Mouse (Mus musculus) limb, embryonic 11.5 days (tissue): ENCODE data around the gene Klk1b3. TPM values are rescaled to one million over a fixed set of nuclear protein-coding genes. Genes with fewer than 3 reads are reported as not detected.
"Not testable (repeated sequence)": the region's sequence is repeated elsewhere in the genome, so short reads cannot be mapped to it uniquely, and the experiment has no call there.

ENCODE experiments used
- ATAC-seq: fragments of 200-750 bp; cut with Nextera tagmentation; 2 replicates; pipeline ENCODE4 v1.8.0; 2017; ENCODE audit warnings: low read depth; ENCODE audit not compliant: insufficient number of reproducible peaks, low FRiP score, low TSS enrichment
- DNase-seq: peaks from one replicate; pipeline ENCODE4 v3.0.0-alpha.2; 2015; ENCODE audit warnings: low spot score
- H3K27ac ChIP-seq: fragments of 300-500 bp; sonication (generic); replicated peaks from 2 replicates; pipeline ENCODE4 v1.5.1; 2014; ENCODE audit warnings: low read depth, mild to moderate bottlenecking, low read length
- H3K27me3 ChIP-seq: fragments of 300-500 bp; sonication (generic); 2 replicates; pipeline ENCODE4 v1.6.1; 2014; ENCODE audit warnings: mild to moderate bottlenecking, low read length, mixed read lengths; ENCODE audit not compliant: control insufficient read depth, insufficient read depth
- H3K36me3 ChIP-seq: fragments of 300-500 bp; sonication (generic); 2 replicates; pipeline ENCODE4 v1.6.1; 2014; ENCODE audit warnings: mild to moderate bottlenecking, low read length, moderate library complexity, mixed read lengths; ENCODE audit not compliant: control insufficient read depth, insufficient read depth
- H3K4me1 ChIP-seq: fragments of 300-500 bp; sonication (generic); 2 replicates; pipeline ENCODE4 v1.6.1; 2014; ENCODE audit warnings: low read length, mixed read lengths; ENCODE audit not compliant: control insufficient read depth, insufficient read depth
- H3K4me2 ChIP-seq: fragments of 300-500 bp; sonication (generic); 2 replicates; pipeline ENCODE4 v1.6.1; 2014; ENCODE audit warnings: low read depth, mild to moderate bottlenecking, moderate library complexity; ENCODE audit not compliant: severe bottlenecking
- H3K4me3 ChIP-seq: fragments of 300-500 bp; sonication (generic); 2 replicates; pipeline ENCODE4 v1.5.1; 2014; ENCODE audit warnings: low read depth, low read length
- H3K9ac ChIP-seq: fragments of 300-500 bp; sonication (generic); 2 replicates; pipeline ENCODE4 v1.6.1; 2014; ENCODE audit warnings: mild to moderate bottlenecking, low read length
- H3K9me3 ChIP-seq: fragments of 300-500 bp; sonication (generic); 2 replicates; pipeline ENCODE4 v1.6.1; 2016; ENCODE audit warnings: low read length; ENCODE audit not compliant: control insufficient read depth
- WGBS: fragments of 180-500 bp; shearing (Covaris S2); extraction: QIAGEN DNeasy Blood & Tissue Kit; methylation state at CpG from one replicate; pipeline ENCODE4 v1.1.7; 2014; 5-methylcytosine and 5-hydroxymethylcytosine counted together
- polyA plus RNA-seq: library from polyadenylated mRNA; unstranded; fragments of >200 nt; fragmentation: Nextera tagmentation; extraction: Ambion mirVana; gene quantifications from 2 replicates; pipeline ENCODE4 v1.2.1, GENCODE M21; 2014

The Klk1b3 gene
- polyA plus RNA-seq, 1 experiment from 2014 or later = not detected

DNA sequence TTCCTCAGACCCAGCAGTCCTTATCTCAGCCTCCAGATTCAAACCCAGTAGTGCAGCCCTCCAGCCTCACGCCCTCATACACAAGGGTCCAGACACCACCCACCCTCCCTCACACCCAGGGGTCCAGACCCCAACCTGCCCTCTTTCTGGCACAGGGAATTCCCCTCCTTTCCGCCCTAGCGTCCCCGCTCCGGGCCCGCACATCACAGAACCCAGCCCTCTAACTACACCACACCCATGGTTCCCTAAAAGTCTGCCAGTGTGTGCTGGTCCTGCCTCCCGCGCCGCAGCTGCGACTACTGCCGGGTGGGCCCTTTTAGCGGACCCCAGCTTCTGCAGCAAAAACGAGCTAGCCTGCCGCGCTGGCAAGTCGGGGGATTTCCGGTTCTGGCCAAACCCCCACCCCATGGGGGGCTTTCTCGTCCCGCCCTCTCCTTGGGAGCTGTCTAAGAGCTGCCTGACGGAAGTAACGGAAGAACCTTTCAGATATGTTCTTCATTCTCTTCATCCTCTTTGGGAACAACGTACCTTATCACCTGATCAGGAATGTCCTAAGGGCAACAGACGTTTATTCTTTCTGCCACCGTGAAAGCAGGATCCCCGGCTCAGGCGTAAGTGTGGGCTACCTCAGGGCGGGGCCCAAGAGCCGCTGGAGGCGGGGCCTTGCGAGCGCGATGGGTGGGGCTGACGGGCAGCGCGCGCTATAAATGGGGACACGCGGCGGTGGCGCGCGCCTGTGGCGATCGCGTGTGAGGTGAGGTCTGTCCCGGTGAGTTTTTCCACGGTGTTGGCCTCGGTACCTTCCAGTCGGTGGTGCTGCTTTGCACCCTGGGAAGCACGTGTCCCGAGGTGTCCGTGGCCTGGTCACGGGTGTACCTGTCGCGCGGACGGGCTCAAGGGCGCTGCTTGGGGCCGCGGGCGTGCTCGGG is 48.3 kb downstream of the Klk1b3 start, which contains the start of the genes 1700028J19Rik and 2410002F23Rik:
Gene 1700028J19Rik (minus strand): TSS at position 641 of the 929 bp plus-strand sequence.
Gene 2410002F23Rik (plus strand): TSS at position 668 of the 929 bp plus-strand sequence.
- ATAC-seq (peak; percentile 86), DNase-seq (peak; percentile 94)
- under 1% methylated on average over 62 of the region's 62 CpGs for WGBS
- Histone ChIP-seq H3K27ac (peak within 1 kb of the TSS; percentile 89), H3K9me3 (no peaks in the 10 kb centered on the region), H3K4me1 (peaks cover 5% of the 10 kb centered on the region; the same call in 1 of the 2 replicates), H3K4me3 (peak within 1 kb of the TSS; percentile 88), H3K27me3 (no peaks in the 10 kb centered on the region), H3K4me2 (peak within 1 kb of the TSS; percentile 71), H3K36me3 (peaks cover 14% of the 10 kb centered on the region; the same call in 1 of the 2 replicates), H3K9ac (peak within 1 kb of the TSS; percentile 96)

DNA sequence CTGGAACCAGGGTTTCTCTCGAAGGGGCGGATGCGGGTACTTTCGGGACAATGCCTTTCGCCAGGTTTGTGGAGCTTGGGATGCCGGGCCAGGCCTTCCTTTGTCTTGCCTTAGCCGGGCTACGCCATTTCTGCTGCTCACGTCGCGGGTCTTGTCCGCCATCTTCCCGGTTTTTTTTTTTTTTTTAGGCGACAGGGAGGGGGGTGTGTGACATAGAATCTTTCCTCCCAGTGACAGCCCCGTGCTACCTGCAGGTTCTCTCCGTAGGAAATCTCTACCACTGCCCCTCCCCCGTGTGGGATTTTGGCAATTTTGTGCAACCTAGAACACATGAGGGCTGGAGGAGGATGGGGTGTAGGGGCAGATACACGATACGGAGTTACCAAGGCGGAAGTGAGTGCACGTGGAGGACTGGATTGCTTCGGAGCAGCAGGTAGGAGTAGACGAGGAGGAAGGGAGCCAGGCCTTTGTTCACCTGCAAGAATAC is 49.0 kb downstream of the Klk1b3 start:
- Histone ChIP-seq H3K9ac (peak overlapping the region; percentile 96), H3K27ac (peak overlapping the region; percentile 56; the same call in 1 of the 2 replicates), H3K4me3 (peak overlapping the region; percentile 88), H3K4me1 (peaks cover 5% of the 10 kb centered on the region; the same call in 1 of the 2 replicates), H3K36me3 (peaks cover 14% of the 10 kb centered on the region; the same call in 1 of the 2 replicates), H3K4me2 (peak overlapping the region; percentile 71), H3K9me3 (no peaks in the 10 kb centered on the region), H3K27me3 (no peaks in the 10 kb centered on the region)
- peak; percentile 18 for ATAC-seq
- no peak for DNase-seq
- WGBS = 0% methylated on average over 23 of the region's 23 CpGs

DNA sequence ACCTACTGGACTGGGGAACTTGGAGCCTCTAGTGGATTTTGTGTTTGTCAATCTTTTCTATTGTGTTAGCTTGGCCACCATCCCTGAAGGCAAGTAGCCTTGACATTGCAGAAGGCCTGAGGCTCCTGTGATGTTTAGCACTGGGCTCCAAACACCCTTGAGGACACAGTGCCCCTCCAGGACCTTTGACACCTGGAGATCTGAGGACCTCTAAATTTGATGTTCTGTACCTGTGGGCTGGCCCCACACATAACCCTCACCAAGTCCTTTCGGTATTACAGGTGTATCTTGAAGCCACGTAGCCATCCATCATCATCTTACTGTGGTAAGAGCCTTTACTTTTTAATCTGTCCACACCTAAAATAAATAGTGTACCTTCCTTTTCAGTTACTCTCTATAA is 50.0 kb downstream of the Klk1b3 start:
- H3K9me3 ChIP-seq = no peaks in the 10 kb centered on the region
- H3K27me3 ChIP-seq = no peaks in the 10 kb centered on the region
- 94% methylated on average over 2 of the region's 2 CpGs for WGBS
- H3K9ac ChIP-seq = no peak overlapping the region
- peaks cover 18% of the 10 kb centered on the region for H3K36me3 ChIP-seq
- DNase-seq (no peak), ATAC-seq (no peak)
- H3K4me2 ChIP-seq = peak overlapping the region; percentile 71
- H3K4me3 ChIP-seq = peak overlapping the region; percentile 88
- H3K27ac ChIP-seq = no peak overlapping the region
- H3K4me1 ChIP-seq = peaks cover 5% of the 10 kb centered on the region; the same call in 1 of the 2 replicates

DNA sequence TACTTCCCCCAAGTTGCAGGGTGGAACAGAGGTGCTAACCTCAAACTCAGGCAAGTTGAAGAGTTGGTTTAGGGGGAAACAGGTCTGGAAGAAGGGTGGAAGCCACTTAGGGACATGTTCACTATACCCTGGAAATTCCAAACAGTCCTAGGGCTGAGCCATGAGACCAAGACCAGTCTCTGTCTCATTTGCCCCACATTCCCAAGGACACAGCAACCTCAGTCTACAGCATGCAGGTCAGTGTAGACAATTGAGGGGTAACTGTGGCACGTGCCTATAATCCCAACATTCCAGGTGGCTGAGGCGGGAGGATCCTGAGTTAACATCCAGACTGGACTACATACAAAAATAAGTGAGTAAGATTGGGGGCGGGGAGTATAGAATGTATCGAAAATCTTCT is 51.3 kb downstream of the Klk1b3 start:
- Histone ChIP-seq H3K4me1 (peaks cover 5% of the 10 kb centered on the region; the same call in 1 of the 2 replicates), H3K9me3 (no peaks in the 10 kb centered on the region), H3K27ac (no peak overlapping the region), H3K36me3 (peaks cover 18% of the 10 kb centered on the region), H3K27me3 (no peaks in the 10 kb centered on the region), H3K9ac (no peak overlapping the region), H3K4me3 (no peak overlapping the region), H3K4me2 (no peak overlapping the region)
- ATAC-seq (no peak), DNase-seq (no peak)
- 94% methylated on average over 4 of the region's 4 CpGs for WGBS

DNA sequence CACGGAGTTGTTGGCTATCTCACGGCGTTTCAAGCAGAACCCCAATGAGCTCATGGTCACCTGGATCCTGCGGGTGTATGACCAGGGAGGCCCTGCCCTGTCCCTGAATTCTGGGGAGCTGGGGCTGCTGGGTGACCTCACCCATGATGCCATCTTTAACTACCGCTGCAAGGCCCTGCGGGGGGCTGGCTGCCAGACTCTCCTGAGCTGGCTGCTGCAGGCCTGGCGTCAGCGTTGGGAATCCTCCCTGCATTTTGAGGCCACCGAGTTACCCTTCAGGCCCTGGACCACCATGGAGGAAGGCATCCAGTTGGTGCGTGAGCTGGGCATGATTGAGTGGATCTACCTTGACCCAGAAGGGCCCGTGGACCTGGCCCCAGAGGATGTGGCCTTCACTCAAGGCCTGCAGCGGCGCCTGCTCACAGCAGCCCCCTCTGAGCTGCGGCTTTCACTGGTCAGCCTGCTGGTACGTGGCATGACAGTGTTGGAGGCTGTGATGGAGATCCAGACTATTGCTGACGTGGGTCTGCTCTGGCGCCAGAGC is 52.8 kb downstream of the Klk1b3 start:
- H3K36me3 ChIP-seq = peaks cover 18% of the 10 kb centered on the region
- not testable (repeated sequence) for ATAC-seq, H3K27me3 ChIP-seq, H3K9ac ChIP-seq, H3K4me3 ChIP-seq, DNase-seq, H3K4me1 ChIP-seq, H3K9me3 ChIP-seq, H3K4me2 ChIP-seq, H3K27ac ChIP-seq
- WGBS = 91% methylated on average over 17 of the region's 17 CpGs

Other genes with a start within 250 kb of the Klk1b3 start
- not detected in 2 replicates for gene Klk1b8, start 247.5 kb upstream of the Klk1b3 start, polyA plus RNA-seq
- gene Klk1b1, start 231.4 kb upstream of the Klk1b3 start, polyA plus RNA-seq = not detected in 2 replicates
- gene Klk1b9, start 222.1 kb upstream of the Klk1b3 start, polyA plus RNA-seq = not detected in 2 replicates
- not detected in 2 replicates for gene Klk1b11, start 202.3 kb upstream of the Klk1b3 start, polyA plus RNA-seq
- gene Klk1b26, start 186.0 kb upstream of the Klk1b3 start, polyA plus RNA-seq = not detected in 2 replicates
- gene Klk1b27, start 145.9 kb upstream of the Klk1b3 start, polyA plus RNA-seq = not detected in 2 replicates
- not detected in 2 replicates for gene Klk1b21, start 95.9 kb upstream of the Klk1b3 start, polyA plus RNA-seq
- not detected in 2 replicates for gene Klk1b22, start 85.5 kb upstream of the Klk1b3 start, polyA plus RNA-seq
- not detected in 2 replicates for gene Klk1b16, start 61.4 kb upstream of the Klk1b3 start, polyA plus RNA-seq
- not detected in 2 replicates for gene Klk1b24, start 10.0 kb upstream of the Klk1b3 start, polyA plus RNA-seq
- gene Klk1b4, start 9.2 kb downstream of the Klk1b3 start, polyA plus RNA-seq = not detected in 2 replicates
- not detected in 2 replicates for gene Klk1b5, start 17.8 kb downstream of the Klk1b3 start, polyA plus RNA-seq
- not detected in 2 replicates for gene Klk1, start 27.2 kb downstream of the Klk1b3 start, polyA plus RNA-seq
- not detected in 2 replicates for gene Gm36864, start 38.0 kb downstream of the Klk1b3 start, polyA plus RNA-seq
- gene 1700028J19Rik, start 48.5 kb downstream of the Klk1b3 start, polyA plus RNA-seq = 0.88 and 1.1 TPM in 2 replicates
- gene 2410002F23Rik, start 48.5 kb downstream of the Klk1b3 start, polyA plus RNA-seq = 135 and 146 TPM in 2 replicates
- gene Acp4, start 59.2 kb downstream of the Klk1b3 start, polyA plus RNA-seq = 0.26 and 0.31 TPM in 2 replicates
- gene Gm15517, start 63.3 kb downstream of the Klk1b3 start, polyA plus RNA-seq = not detected in 2 replicates
- gene Clec11a, start 108.7 kb downstream of the Klk1b3 start, polyA plus RNA-seq = 1.9 and 2.2 TPM in 2 replicates
- 0.78 and 0.85 TPM in 2 replicates for gene Shank1, start 112.1 kb downstream of the Klk1b3 start, polyA plus RNA-seq
- 2.1 TPM in 2 replicates for gene Syt3, start 185.9 kb downstream of the Klk1b3 start, polyA plus RNA-seq
- gene 1700008O03Rik, start 187.6 kb downstream of the Klk1b3 start, polyA plus RNA-seq = 0.37 and 0.53 TPM in 2 replicates
- 0.51 and 0.60 TPM in 2 replicates for gene Lrrc4b, start 230.8 kb downstream of the Klk1b3 start, polyA plus RNA-seq